Mouse (Mus musculus) CD4-positive, CD25-positive, alpha-beta regulatory T cell, adult 9 weeks (primary cell): ENCODE results near the gene Sidt2. TPM values are rescaled to one million over a fixed set of nuclear protein-coding genes. Genes with fewer than 3 reads are reported as not detected.

Experiments used
- polyA plus RNA-seq: library from polyadenylated mRNA; unstranded; fragments of 100-300 nt; shearing (Covaris generic); gene quantifications from one replicate; pipeline ENCODE4 v1.2.1, GENCODE M21; 2017

Sidt2 gene
- polyA plus RNA-seq: 43.7 TPM

DNA sequence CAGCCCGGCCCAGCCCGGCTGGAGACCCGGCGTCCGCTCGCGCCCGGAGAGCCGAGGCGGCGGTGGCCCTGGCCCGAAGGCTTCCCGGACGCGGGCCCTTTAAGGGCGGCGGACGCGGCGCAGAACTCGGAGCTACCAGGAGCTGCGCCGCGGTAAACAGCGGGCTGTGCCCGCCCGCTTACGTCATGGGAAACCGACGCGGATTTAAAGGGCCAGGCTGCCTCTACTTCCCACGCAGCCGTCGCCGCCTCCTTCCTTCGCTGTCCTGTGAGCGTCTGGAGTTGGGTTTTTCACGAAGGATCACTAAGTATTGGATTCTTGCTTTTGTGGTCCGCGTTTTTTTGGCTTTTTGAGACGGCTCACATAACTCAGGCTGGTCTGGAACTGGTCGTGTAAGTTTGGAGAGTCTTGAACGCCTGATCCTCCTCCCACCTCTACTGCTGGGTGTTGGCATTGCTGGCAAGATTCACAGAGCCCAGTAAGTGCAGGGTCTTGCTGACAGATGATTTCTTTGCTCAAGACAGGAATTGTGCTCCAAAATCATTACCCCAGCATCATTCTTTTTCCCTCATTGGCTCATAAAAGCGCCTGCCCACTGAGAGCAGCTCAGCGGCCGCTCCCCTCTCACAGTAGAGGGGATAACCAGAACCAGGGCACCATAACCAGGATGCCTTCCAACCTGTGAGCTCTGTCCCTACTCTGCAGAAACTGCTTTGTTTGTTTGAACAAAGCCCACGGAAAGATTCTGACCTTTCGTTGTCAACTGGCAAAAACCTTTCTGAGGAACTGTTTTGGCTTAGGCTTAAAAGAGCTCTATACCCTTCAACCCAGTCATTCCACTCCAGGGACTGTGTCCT lies at the start of gene Sidt2:
TSS of gene Sidt2 (minus strand) at position 152 of the 857 bp plus-strand sequence.

DNA sequence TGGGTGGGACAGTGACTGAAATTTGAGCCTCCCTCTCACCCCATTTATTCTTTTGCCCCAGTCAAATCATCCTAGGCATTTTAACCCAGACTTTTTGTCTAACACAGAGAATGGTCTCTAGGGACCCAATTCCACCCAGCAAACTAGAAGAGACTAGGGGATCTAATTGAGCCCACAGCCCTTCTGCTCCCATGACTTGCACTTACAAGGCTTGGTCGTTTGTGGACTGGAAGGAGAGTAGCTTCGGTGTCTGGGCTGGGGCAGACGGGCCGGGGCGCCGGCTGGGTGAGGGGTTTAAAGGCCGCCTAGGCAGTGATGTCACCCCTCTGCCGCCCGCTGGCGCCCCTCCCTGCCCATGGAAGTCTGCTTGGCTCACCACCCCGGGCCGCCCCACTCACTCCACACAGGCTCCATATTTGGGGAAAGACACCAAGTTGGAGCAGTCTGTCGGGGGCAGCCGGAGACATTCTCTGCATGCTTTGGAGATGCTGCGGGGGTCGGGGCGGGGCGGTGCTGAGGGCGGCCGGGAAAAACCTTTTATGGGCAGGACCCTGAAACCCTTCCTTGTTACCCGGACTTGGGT lies 19.3 kb downstream of the Sidt2 start, which contains the start of gene Tagln:
TSS of gene Tagln (minus strand) at position 431 of the 583 bp plus-strand sequence.

DNA sequence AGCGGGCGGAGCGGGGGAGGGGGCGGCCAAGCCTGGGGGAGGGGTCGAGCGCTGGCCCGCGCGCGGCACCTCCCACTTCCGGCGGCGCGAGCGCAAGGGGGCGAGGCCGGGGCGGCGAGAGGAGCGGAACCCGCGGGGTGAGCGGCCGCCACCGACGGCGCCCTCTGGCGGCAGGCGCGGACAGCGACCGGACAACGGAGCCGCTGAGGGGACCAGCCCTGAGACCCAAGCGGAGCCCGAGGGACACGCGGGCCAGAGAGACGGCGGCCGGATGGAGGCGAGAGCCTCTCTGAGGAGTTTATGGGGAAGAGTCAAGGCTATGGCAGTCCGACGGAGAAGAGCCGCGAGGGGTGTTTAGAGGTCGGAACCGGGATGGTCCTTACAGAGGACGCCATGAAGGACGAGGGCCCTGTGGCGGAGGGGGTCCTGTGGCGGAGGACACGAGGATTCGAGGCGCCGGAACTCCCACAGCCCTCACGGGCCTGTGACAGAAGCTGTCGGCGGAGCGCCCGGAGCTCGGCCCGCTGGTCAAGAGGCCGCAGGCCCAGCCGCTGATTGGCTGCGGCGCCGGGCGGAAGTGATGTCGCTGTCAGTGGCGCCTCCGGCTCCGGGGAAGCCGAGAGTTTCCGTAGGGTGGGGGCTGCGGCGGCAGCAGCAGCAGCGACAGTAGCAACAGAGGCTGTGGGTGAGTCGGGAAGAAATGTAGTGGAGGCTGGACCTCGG lies 48.5 kb downstream of the Sidt2 start, which contains the start of the genes Pcsk7 and Rnf214:
TSS of gene Pcsk7 (plus strand) at position 143 of the 723 bp plus-strand sequence.
TSS of gene Rnf214 (minus strand) at position 557 of the 723 bp plus-strand sequence.

Other genes starting within 250 kb of the Sidt2 start
- 25.5 TPM for gene Cep164, start 126.6 kb downstream of the Sidt2 start, polyA plus RNA-seq
- 6.0 TPM for gene Bace1, start 116.7 kb downstream of the Sidt2 start, polyA plus RNA-seq
- gene Pcsk7, start 48.8 kb downstream of the Sidt2 start, polyA plus RNA-seq: 51.4 TPM
- 44.9 TPM for gene Rnf214, start 48.3 kb downstream of the Sidt2 start, polyA plus RNA-seq
- 2.5 TPM for gene Tagln, start 19.2 kb downstream of the Sidt2 start, polyA plus RNA-seq
- gene Pafah1b2, start 57.4 kb upstream of the Sidt2 start, polyA plus RNA-seq: 47.6 TPM
- gene Sik3, start 57.6 kb upstream of the Sidt2 start, polyA plus RNA-seq: 4.5 TPM